Mouse (Mus musculus): ENCODE data around the gene Vgll3.

- TF ChIP-seq CTCF (IDR thresholded peaks at IDR 0.05; ENCODE audit: insufficient read depth, low read depth, low read length): no peak
- no peak for TF ChIP-seq POLR2A (IDR thresholded peaks at IDR 0.05; ENCODE audit: insufficient read depth, low read depth, low read length)
Observed at GRCm38 (mm10) chr16:65868933-65869332, 53.9 kb downstream of the Vgll3 start.

Measured in olfactory bulb, adult 2 months (tissue).